Mouse (Mus musculus): ENCODE measurements around the gene Ly86. TPM values are rescaled to one million over a fixed set of nuclear protein-coding genes. Genes with fewer than 3 reads are reported as not detected.
A peak's percentile ranks its signal among the peaks of the same experiment; 100 is the strongest.

Gene Ly86
- total and polyA plus RNA-seq, 3 experiments: 2.1 to 4.5 (median 2.5) TPM

DNA sequence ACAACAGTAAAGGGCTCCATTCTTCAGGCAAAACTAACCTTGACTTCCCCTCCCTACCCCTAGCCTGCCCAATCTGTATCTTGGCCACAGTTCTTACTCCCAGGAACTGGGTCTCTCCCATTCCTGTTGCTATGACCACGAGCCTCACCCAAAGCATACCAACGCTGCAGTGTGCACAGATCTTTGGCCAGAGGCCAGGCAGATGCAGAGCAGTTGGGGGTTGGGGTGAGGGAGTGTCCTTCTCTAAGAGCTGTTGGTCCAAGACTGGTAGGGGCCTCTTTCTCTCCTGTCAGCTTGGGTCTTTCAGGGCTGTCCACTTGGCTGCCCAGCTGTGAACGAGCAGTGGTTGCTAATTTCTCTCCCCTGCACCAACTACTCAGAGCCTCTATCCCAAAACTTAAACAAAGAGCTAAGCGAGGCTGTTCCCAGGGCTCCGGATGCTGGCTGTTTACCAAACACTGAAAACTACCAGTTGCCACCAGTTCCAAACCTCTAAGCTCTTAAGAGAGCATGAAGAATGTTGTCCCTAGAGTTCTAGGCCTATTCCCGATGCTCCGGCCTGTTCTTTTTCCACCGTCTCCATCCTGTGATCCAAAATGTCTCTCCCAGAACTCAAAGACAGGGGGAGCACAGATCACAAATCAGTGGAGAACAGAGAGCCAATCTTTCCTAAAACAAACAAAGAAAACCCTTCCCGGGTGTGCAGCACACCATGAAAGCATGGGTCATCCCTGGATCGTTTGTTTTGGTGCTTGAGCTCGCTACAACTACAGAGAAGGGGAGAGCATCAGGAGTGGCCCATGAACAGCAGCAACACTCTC is 112.2 kb downstream of the Ly86 start:
- H3K4me1 ChIP-seq (ENCODE audit: control insufficient read depth, insufficient read depth, low read length): peaks cover 34% of the 10 kb centered on the region
- intact Hi-C loops (cut with DNase I): loop anchor here (5.0 kb wide), 1 partner anchor 370 kb away; no protein-coding TSS in a partner anchor
- no peak overlapping the region for H3K9ac ChIP-seq (ENCODE audit: low read depth, low read length)
- no peak overlapping the region for H3K4me3 ChIP-seq
- no peaks in the 10 kb centered on the region for H3K27me3 ChIP-seq (ENCODE audit: control insufficient read depth, insufficient read depth, low read length)
- no peaks in the 10 kb centered on the region; the same call in 1 of the 2 replicates for H3K36me3 ChIP-seq (ENCODE audit: control insufficient read depth, insufficient read depth, low read length)
- peak; percentile 60 to 79 for DNase-seq
- H3K27ac ChIP-seq: peak overlapping the region; percentile 36; the same call in 1 of the 2 replicates
- H3K79me2 ChIP-seq (replicated peaks; ENCODE audit: control insufficient read depth, insufficient read depth, low read length): no peaks in the 10 kb centered on the region
- TF ChIP-seq CTCF (IDR thresholded peaks at IDR 0.05) (peak; percentile 27), EP300 (IDR thresholded peaks at IDR 0.05; ENCODE audit: insufficient read depth, low read depth, low read length) (no peak)
- 47% methylated on average over 11 of the region's 11 CpGs for WGBS

DNA sequence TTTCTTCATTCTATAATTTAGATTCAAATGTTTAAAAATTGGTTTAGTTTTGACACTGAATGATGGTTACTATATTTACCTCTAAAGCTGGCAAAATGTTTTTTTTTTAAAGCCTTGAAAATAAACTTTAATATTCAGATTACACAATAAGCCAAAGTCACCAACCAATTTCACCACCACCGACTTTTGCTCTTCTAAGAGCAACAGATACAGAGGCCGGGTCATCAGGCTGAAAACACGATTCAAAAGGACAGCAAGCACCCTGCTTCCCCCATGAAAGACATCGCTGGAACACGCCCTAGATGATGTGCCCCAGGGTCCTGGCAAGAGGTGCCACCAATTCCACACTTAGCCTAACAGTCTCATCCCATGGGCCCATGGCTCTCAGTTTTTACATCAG is 113.5 kb downstream of the Ly86 start:
- no peak overlapping the region for H3K4me3 ChIP-seq
- peaks cover 28% of the 10 kb centered on the region for H3K4me1 ChIP-seq (ENCODE audit: control insufficient read depth, insufficient read depth, low read length)
- intact Hi-C loops (cut with DNase I): loop anchor here (5.0 kb wide), 1 partner anchor 369 kb away; no protein-coding TSS in a partner anchor
- 86% methylated on average over 5 of the region's 5 CpGs for WGBS
- 0 out of 2 replicates have a peak overlapping the region, but pooled peaks have one; percentile 84 for H3K27ac ChIP-seq
- no peaks in the 10 kb centered on the region for H3K79me2 ChIP-seq (replicated peaks; ENCODE audit: control insufficient read depth, insufficient read depth, low read length)
- H3K36me3 ChIP-seq (ENCODE audit: control insufficient read depth, insufficient read depth, low read length): no peaks in the 10 kb centered on the region; the same call in 1 of the 2 replicates
- no peak overlapping the region for H3K9ac ChIP-seq (ENCODE audit: low read depth, low read length)
- DNase-seq: no peak
- no peak for TF ChIP-seq POLR2A (IDR thresholded peaks at IDR 0.05; ENCODE audit: insufficient read depth, low read depth, low read length)
- TF ChIP-seq CTCF (IDR thresholded peaks at IDR 0.05): no peak
- TF ChIP-seq EP300 (IDR thresholded peaks at IDR 0.05; ENCODE audit: insufficient read depth, low read depth, low read length): no peak
- H3K27me3 ChIP-seq (ENCODE audit: control insufficient read depth, insufficient read depth, low read length): no peaks in the 10 kb centered on the region

DNA sequence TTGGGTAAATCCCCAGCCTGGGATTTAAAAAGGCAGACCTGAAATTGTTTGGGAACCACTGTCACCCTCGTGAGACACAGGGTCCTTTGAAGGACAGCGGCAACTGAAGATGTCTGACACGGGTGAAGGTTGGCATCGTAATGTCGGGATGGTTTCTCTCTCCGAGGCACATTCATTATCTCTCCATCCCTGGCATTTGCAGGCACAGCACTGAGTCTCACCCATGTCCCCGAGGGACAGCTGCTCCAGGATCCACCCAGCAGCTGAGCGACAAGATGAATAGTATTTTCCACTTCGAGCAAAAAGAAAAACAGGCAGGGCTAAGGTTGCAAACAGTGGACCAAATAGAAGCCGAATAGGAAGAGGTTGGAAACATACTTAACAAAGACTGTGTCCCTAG is 114.0 kb downstream of the Ly86 start:
- Histone ChIP-seq H3K36me3 (ENCODE audit: control insufficient read depth, insufficient read depth, low read length) (no peaks in the 10 kb centered on the region; the same call in 1 of the 2 replicates), H3K27me3 (ENCODE audit: control insufficient read depth, insufficient read depth, low read length) (no peaks in the 10 kb centered on the region), H3K4me3 (no peak overlapping the region), H3K79me2 (replicated peaks; ENCODE audit: control insufficient read depth, insufficient read depth, low read length) (no peaks in the 10 kb centered on the region), H3K4me1 (ENCODE audit: control insufficient read depth, insufficient read depth, low read length) (peaks cover 26% of the 10 kb centered on the region), H3K27ac (peak overlapping the region; percentile 84), H3K9ac (ENCODE audit: low read depth, low read length) (no peak overlapping the region)
- WGBS: 51% methylated on average over 10 of the region's 10 CpGs
- TF ChIP-seq POLR2A (IDR thresholded peaks at IDR 0.05; ENCODE audit: insufficient read depth, low read depth, low read length): no peak
- no peak for TF ChIP-seq EP300 (IDR thresholded peaks at IDR 0.05; ENCODE audit: insufficient read depth, low read depth, low read length)
- TF ChIP-seq CTCF (IDR thresholded peaks at IDR 0.05): no peak
- intact Hi-C loops (cut with DNase I): loop anchor here (5.0 kb wide), 1 partner anchor 368 kb away; no protein-coding TSS in a partner anchor
- no peak for DNase-seq

DNA sequence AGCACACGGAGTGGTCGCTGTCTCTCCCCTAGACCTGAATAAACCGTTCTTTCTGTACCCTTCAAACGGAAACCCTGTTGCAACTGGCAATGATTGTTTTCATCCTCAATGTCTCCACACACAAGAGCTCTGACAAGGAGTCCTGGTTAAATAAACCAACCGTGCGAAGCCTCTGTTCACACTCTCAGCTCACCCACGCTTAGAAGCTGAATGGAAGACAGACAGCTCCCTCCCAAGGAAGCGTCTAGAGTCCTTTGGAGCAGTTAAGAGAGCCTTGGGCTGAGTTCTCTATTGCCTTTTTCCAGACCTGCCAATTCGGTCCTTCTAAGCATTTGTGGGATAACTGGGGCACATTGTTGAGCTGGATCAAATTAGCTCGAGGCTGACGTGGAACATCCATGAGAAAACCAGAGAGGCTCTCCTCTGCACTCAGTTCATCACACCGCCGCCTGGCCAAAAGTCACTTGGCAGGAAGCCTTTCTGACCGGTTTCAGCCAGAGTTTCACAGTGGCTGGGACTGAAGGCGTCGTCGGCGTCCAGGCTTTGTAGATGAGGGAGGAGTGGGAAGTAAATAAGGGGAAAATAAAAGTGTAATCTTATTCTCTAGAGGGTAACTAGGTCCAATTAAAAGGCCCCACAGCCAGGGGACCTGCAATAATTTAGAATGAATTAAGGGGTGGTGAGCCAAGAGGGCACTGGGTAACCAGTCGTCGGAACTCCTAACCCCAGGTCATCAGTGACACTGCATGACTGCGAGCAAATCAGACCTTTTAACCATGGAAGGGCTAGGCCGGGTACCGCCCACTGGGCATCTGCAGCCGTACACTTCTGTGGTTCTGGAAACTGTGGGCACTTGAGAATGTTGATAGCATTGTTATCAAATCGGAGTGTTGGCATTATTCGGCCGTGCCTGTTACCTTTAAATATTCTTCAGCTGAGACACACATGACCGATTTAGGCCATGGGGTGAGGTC is 115.2 kb downstream of the Ly86 start:
- Histone ChIP-seq H3K9ac (ENCODE audit: low read depth, low read length) (no peak overlapping the region), H3K4me3 (no peak overlapping the region), H3K27ac (peak overlapping the region; percentile 84), H3K36me3 (ENCODE audit: control insufficient read depth, insufficient read depth, low read length) (no peaks in the 10 kb centered on the region; the same call in 1 of the 2 replicates), H3K4me1 (ENCODE audit: control insufficient read depth, insufficient read depth, low read length) (peaks cover 26% of the 10 kb centered on the region), H3K79me2 (replicated peaks; ENCODE audit: control insufficient read depth, insufficient read depth, low read length) (no peaks in the 10 kb centered on the region), H3K27me3 (ENCODE audit: control insufficient read depth, insufficient read depth, low read length) (no peaks in the 10 kb centered on the region)
- 45% methylated on average over 28 of the region's 28 CpGs for WGBS
- peak; percentile 79 to 83 for DNase-seq
- TF ChIP-seq CTCF (IDR thresholded peaks at IDR 0.05) (peak; percentile 22; the same call in 1 of the 2 replicates), POLR2A (IDR thresholded peaks at IDR 0.05; ENCODE audit: insufficient read depth, low read depth, low read length) (no peak), EP300 (IDR thresholded peaks at IDR 0.05; ENCODE audit: insufficient read depth, low read depth, low read length) (0 out of 2 replicates have a peak, but pooled peaks have one; percentile 7)
- intact Hi-C loops (cut with DNase I): loop anchor here (5.0 kb wide), 1 partner anchor 367 kb away; no protein-coding TSS in a partner anchor

DNA sequence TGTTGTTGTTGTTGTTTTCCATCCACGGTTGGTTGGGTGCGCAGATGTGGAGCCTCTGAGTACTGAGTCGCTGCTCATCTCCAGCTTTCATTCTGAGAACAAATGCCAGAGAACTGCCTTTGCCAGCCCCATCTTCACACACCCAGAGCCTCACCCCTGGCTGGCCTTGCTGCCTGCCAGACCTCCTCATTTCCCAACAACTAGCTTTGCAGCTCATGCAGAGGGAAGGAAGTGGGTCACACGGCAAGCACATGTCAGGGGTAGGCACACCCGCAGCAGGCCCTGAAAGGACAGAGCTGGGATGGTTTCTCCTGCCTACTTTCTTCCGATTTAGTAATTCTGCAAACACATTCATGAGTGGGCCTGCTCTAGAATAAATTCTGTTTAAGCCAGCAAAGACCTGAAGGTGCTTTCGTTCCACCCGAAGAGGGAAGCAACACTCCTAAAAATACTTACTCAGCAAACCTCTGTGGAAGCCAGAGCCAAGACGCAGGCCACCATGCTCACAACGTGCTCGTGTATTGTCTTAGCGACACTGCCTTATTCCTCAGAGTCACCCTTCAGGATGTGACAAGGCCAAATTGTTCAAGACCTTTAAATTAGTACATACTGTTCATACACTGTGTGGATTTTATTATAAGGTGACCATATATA is 117.2 kb downstream of the Ly86 start:
- no peaks in the 10 kb centered on the region; the same call in 1 of the 2 replicates for H3K36me3 ChIP-seq (ENCODE audit: control insufficient read depth, insufficient read depth, low read length)
- TF ChIP-seq POLR2A (IDR thresholded peaks at IDR 0.05; ENCODE audit: insufficient read depth, low read depth, low read length): no peak
- 0 out of 2 replicates have a peak, but pooled peaks have one; percentile 76 for TF ChIP-seq EP300 (IDR thresholded peaks at IDR 0.05; ENCODE audit: insufficient read depth, low read depth, low read length)
- no peak overlapping the region for H3K9ac ChIP-seq (ENCODE audit: low read depth, low read length)
- H3K27me3 ChIP-seq (ENCODE audit: control insufficient read depth, insufficient read depth, low read length): no peaks in the 10 kb centered on the region
- intact Hi-C loops (cut with DNase I): no loop called here
- WGBS: 56% methylated on average over 12 of the region's 12 CpGs
- H3K27ac ChIP-seq: peak overlapping the region; percentile 84
- H3K4me1 ChIP-seq (ENCODE audit: control insufficient read depth, insufficient read depth, low read length): peaks cover 19% of the 10 kb centered on the region
- DNase-seq: peak in 1 of 2 experiments; percentile 80
- no peak overlapping the region for H3K4me3 ChIP-seq
- H3K79me2 ChIP-seq (replicated peaks; ENCODE audit: control insufficient read depth, insufficient read depth, low read length): no peaks in the 10 kb centered on the region
